Mouse (Mus musculus) MEL (cell line): Measurements from ENCODE around the gene Zfp365. TPM values are rescaled to one million over a fixed set of nuclear protein-coding genes. Genes with fewer than 3 reads are reported as not detected.

Source experiments
- DNase-seq: peaks from one replicate; pipeline ENCODE4 v3.0.0; 2011; ENCODE audit warnings: low read depth, low spot score
- H3K27ac ChIP-seq: 2 replicates; pipeline ENCODE4 v1.5.1; 2012; ENCODE audit warnings: low read depth, mild to moderate bottlenecking, control low read depth, low read length, moderate library complexity; ENCODE audit not compliant: control insufficient read depth
- H3K27me3 ChIP-seq, 2 experiments: fragments of 150-350 bp in 1 of 2; sonication (generic) in 1 of 2; 2 replicates each; pipeline ENCODE4 v1.6.1; 2012; ENCODE audit warnings: low read length in 2 of 2, mild to moderate bottlenecking in 2 of 2, improper control_type of control experiment in 1 of 2, moderate library complexity in 1 of 2; ENCODE audit not compliant: insufficient read depth in 2 of 2, control insufficient read depth in 1 of 2
- H3K36me3 ChIP-seq, 2 experiments: 2 replicates each; pipeline ENCODE4 v1.6.1; 2012 to 2014; ENCODE audit warnings: low read length in 2 of 2, improper control_type of control experiment in 1 of 2, inconsistent platforms in 1 of 2, mild to moderate bottlenecking in 1 of 2; ENCODE audit not compliant: insufficient read depth in 2 of 2, control insufficient read depth in 1 of 2
- H3K4me1 ChIP-seq, 2 experiments: fragments of 150-350 bp in 1 of 2; sonication (generic) in 1 of 2; 2 replicates each; pipeline ENCODE4 v1.6.1; 2012; ENCODE audit warnings: low read length in 2 of 2, improper control_type of control experiment in 1 of 2, mild to moderate bottlenecking in 1 of 2; ENCODE audit not compliant: insufficient read depth in 2 of 2, control insufficient read depth in 1 of 2
- H3K4me3 ChIP-seq, 2 experiments: fragments of 150-350 bp in 1 of 2; sonication (generic) in 1 of 2; 2 replicates each; pipeline ENCODE4 v1.5.1; 2012; ENCODE audit warnings: low read depth in 2 of 2, low read length in 2 of 2, mild to moderate bottlenecking in 2 of 2, moderate library complexity in 2 of 2, control low read depth in 1 of 2, improper control_type of control experiment in 1 of 2; ENCODE audit not compliant: control insufficient read depth in 1 of 2, insufficient read depth in 1 of 2
- H3K79me2 ChIP-seq: 2 replicates; pipeline ENCODE4 v1.6.1; 2012; ENCODE audit warnings: mild to moderate bottlenecking, low read length, moderate library complexity; ENCODE audit not compliant: control insufficient read depth, poor library complexity, insufficient read depth
- H3K9ac ChIP-seq: 2 replicates; pipeline ENCODE4 v1.6.1; 2012; ENCODE audit warnings: low read depth, mild to moderate bottlenecking, control low read depth, low read length, moderate library complexity; ENCODE audit not compliant: control insufficient read depth, poor library complexity, severe bottlenecking
- H3K9me3 ChIP-seq: fragments of 150-350 bp; sonication (generic); replicated peaks from 2 replicates; pipeline ENCODE4 v1.6.1; 2012; ENCODE audit warnings: mild to moderate bottlenecking, low read length, improper control_type of control experiment, moderate library complexity; ENCODE audit not compliant: insufficient read depth
- CHD1 ChIP-seq: IDR thresholded peaks from 2 replicates; pipeline ENCODE4 v1.6.1; 2012; ENCODE audit warnings: low read depth, mild to moderate bottlenecking, inconsistent platforms, low read length, improper control_type of control experiment
- CTCF ChIP-seq, 3 experiments: IDR thresholded peaks in 2 of 3; conservative IDR thresholded peaks in 1 of 3; 2 replicates each; pipeline ENCODE4 v1.5.1; 2011 to 2012; ENCODE audit warnings: low read length in 3 of 3, low read depth in 2 of 3, mild to moderate bottlenecking in 2 of 3, improper control_type of control experiment in 1 of 3, inconsistent platforms in 1 of 3, mixed read lengths in 1 of 3, moderate library complexity in 1 of 3; ENCODE audit not compliant: control insufficient read depth in 1 of 3, insufficient read depth in 1 of 3, poor library complexity in 1 of 3, severe bottlenecking in 1 of 3
- ELF1 ChIP-seq: IDR thresholded peaks from 2 replicates; pipeline ENCODE4 v1.6.1; 2014; ENCODE audit warnings: low read depth, mild to moderate bottlenecking, inconsistent platforms, low read length, improper control_type of control experiment, moderate library complexity
- ETS1 ChIP-seq: IDR thresholded peaks from 2 replicates; pipeline ENCODE4 v1.6.1; 2012; ENCODE audit warnings: low read depth, mild to moderate bottlenecking, inconsistent platforms, low read length, improper control_type of control experiment, moderate library complexity
- GABPA ChIP-seq: IDR thresholded peaks from 2 replicates; pipeline ENCODE4 v1.6.1; 2012; ENCODE audit warnings: low read depth, mild to moderate bottlenecking, inconsistent platforms, low read length, improper control_type of control experiment, moderate library complexity
- HCFC1 ChIP-seq: IDR thresholded peaks from 2 replicates; pipeline ENCODE4 v1.6.1; 2012; ENCODE audit warnings: low read depth, mild to moderate bottlenecking, inconsistent platforms, low read length, improper control_type of control experiment, moderate library complexity
- JUND ChIP-seq: IDR thresholded peaks from 2 replicates; pipeline ENCODE4 v1.6.1; 2011; ENCODE audit warnings: low read depth, mild to moderate bottlenecking, improper control_type of control experiment, low read length
- MYC ChIP-seq: IDR thresholded peaks from 2 replicates; pipeline ENCODE4 v1.6.1; 2011; ENCODE audit warnings: low read depth, mild to moderate bottlenecking, low read length, improper control_type of control experiment, moderate library complexity
- POLR2AphosphoS5 ChIP-seq: IDR thresholded peaks from 2 replicates; pipeline ENCODE4 v1.6.1; 2012; ENCODE audit warnings: low read depth, borderline replicate concordance, mild to moderate bottlenecking, inconsistent platforms, low read length, moderate library complexity, mixed read lengths
- RAD21 ChIP-seq: IDR thresholded peaks from 2 replicates; pipeline ENCODE4 v1.6.1; 2011; ENCODE audit warnings: mild to moderate bottlenecking, low read depth, low read length, improper control_type of control experiment
- SMC3 ChIP-seq: IDR thresholded peaks from 2 replicates; pipeline ENCODE4 v1.6.1; 2011; ENCODE audit warnings: low read depth, low read length, improper control_type of control experiment
- TAL1 ChIP-seq: IDR thresholded peaks from 2 replicates; pipeline ENCODE4 v1.6.1; 2012; ENCODE audit warnings: mild to moderate bottlenecking, inconsistent platforms, low read length, moderate library complexity, mixed read lengths
- ZMIZ1 ChIP-seq: IDR thresholded peaks from 2 replicates; pipeline ENCODE4 v1.6.1; 2012; ENCODE audit warnings: low read depth, mild to moderate bottlenecking, inconsistent platforms, low read length, improper control_type of control experiment, moderate library complexity
- polyA plus RNA-seq, 2 experiments: library from polyadenylated mRNA; stranded (reverse) in 1 of 2; unstranded in 1 of 2; fragments of >175 nt in 1 of 2; fragments of >200 nt in 1 of 2; gene quantifications; 2 replicates each; pipeline versions ENCODE4 v1.2.1 to v1.2.4; 2012; ENCODE audit warnings: low replicate concordance in 2 of 2, low read depth in 1 of 2; ENCODE audit not compliant: insufficient read length in 2 of 2, insufficient read depth in 1 of 2, missing spikeins in 1 of 2
- total RNA-seq: library from RNA; depleted of rRNA; stranded (reverse); fragments of 300-350 nt; gene quantifications from 2 replicates; pipeline ENCODE4 v1.2.3, GENCODE M21; 2012

Gene Zfp365
- total and polyA plus RNA-seq, 3 experiments, result not detected

GRCm38 (mm10) chr10:67851079-67851478, 61.4 kb downstream of the Zfp365 start:
- H3K9me3 ChIP-seq, result no peaks in the 10 kb centered on the region
- no peak overlapping the region for H3K27ac ChIP-seq
- no peak for DNase-seq
- no peaks in the 10 kb centered on the region for H3K4me1 ChIP-seq
- H3K36me3 ChIP-seq, result no peaks in the 10 kb centered on the region
- no peaks in the 10 kb centered on the region for H3K27me3 ChIP-seq
- no peak for TF ChIP-seq HCFC1
- no peak for TF ChIP-seq GABPA
- TF ChIP-seq POLR2AphosphoS5, result no peak
- TF ChIP-seq, all 39 proteins: peak for 0
- Histone ChIP-seq H3K9ac (no peak overlapping the region), H3K79me2 (no peaks in the 10 kb centered on the region), H3K4me3 (no peak overlapping the region)

- Histone ChIP-seq H3K36me3 (no peaks in the 10 kb centered on the region), H3K4me3 (no peak overlapping the region), H3K27me3 (no peaks in the 10 kb centered on the region), H3K79me2 (no peaks in the 10 kb centered on the region), H3K9ac (no peak overlapping the region), H3K9me3 (no peaks in the 10 kb centered on the region), H3K4me1 (no peaks in the 10 kb centered on the region), H3K27ac (no peak overlapping the region)
- DNase-seq, result no peak
- TF ChIP-seq MYC (no peak), ZMIZ1 (no peak), TAL1 (no peak), ETS1 (no peak), JUND (no peak), ELF1 (no peak)
Measured at GRCm38 (mm10) chr10:67846016-67846650, 66.3 kb downstream of the Zfp365 start.

- no peaks in the 10 kb centered on the region for H3K79me2 ChIP-seq
- DNase-seq, result no peak
- no peak overlapping the region for H3K9ac ChIP-seq
Measured at GRCm38 (mm10) chr10:67841596-67841995, 70.9 kb downstream of the Zfp365 start.

More at GRCm38 (mm10) chr10:67841596-67841995, 70.9 kb downstream of the Zfp365 start:
- Histone ChIP-seq H3K4me3 (no peak overlapping the region), H3K4me1 (no peaks in the 10 kb centered on the region), H3K9me3 (no peaks in the 10 kb centered on the region), H3K27me3 (no peaks in the 10 kb centered on the region), H3K36me3 (no peaks in the 10 kb centered on the region), H3K27ac (no peak overlapping the region)
- no peak for TF ChIP-seq CHD1
- no peak for TF ChIP-seq RAD21
- no peak for TF ChIP-seq TAL1
- no peak for TF ChIP-seq SMC3
- no peak for TF ChIP-seq CTCF (IDR thresholded peaks at IDR 0.05 in 2 of 3, conservative IDR thresholded peaks at IDR 0.05 in 1 of 3; ENCODE audit: control insufficient read depth in 1 of 3, insufficient read depth in 1 of 3, low read depth in 2 of 3, low read length in 3 of 3, poor library complexity in 1 of 3, severe bottlenecking in 1 of 3)
